Mouse (Mus musculus) thymus, postnatal 36 days (tissue): ENCODE data around the gene Paip2b.
"Not testable (repeated sequence)": the region's sequence is repeated elsewhere in the genome, so short reads cannot be mapped to it uniquely, and the experiment has no call there.

Experiments used
- DNase-seq, 2 experiments: peaks; one replicate each; pipeline ENCODE4 v3.0.0; 2022; ENCODE audit warnings: mixed read lengths in 2 of 2

The Paip2b gene

DNA sequence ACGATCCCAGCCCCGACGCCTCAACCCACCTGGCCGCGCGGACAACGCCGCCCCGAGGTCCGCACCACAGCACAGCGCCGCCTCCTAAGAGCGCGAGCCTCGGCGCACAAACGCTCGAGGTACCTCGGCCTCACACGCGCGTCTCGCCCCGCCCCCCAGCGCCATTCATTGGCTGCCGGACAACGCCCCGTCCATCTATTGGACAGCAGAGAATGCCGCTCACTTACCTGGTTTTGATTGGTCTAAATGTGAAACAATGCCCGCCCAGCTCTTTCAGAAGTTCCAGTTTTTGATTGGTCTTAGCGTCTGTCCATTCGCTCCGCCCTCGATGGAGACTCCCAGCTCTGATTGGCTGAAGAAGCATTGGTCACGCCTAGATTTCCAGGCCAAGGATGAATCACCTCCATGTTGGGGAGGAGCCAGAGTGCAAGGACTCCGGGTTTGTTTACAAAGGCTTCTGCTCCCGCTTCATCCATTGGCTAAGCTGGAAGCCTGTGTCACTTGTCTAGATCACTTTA lies at the start of gene Paip2b:
Gene Paip2b, minus strand, starts transcription at position 136 of the 518 bp plus-strand sequence.
- DNase-seq, result peak; percentile 97

DNA sequence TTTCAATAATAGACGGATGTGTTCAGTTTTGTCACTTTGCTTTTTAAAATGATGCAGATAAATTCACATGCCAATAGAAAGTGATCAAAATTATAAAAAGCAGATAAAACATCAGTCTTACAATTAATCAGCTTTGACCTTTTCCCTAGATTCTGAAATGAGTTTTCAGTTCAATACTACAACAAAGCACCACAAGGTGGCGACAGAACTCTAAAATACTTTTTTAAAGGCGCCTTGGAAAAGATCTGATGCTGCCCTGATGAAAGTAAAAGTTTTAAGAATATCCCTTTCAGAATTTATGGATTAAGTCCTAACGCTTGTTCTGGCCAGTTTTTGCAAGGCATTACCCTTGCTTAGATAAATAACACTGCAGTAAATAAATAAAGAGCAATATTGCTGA lies 48.3 kb upstream of the Paip2b start:
- DNase-seq, result peak in 1 of 2 experiments; percentile 12

DNA sequence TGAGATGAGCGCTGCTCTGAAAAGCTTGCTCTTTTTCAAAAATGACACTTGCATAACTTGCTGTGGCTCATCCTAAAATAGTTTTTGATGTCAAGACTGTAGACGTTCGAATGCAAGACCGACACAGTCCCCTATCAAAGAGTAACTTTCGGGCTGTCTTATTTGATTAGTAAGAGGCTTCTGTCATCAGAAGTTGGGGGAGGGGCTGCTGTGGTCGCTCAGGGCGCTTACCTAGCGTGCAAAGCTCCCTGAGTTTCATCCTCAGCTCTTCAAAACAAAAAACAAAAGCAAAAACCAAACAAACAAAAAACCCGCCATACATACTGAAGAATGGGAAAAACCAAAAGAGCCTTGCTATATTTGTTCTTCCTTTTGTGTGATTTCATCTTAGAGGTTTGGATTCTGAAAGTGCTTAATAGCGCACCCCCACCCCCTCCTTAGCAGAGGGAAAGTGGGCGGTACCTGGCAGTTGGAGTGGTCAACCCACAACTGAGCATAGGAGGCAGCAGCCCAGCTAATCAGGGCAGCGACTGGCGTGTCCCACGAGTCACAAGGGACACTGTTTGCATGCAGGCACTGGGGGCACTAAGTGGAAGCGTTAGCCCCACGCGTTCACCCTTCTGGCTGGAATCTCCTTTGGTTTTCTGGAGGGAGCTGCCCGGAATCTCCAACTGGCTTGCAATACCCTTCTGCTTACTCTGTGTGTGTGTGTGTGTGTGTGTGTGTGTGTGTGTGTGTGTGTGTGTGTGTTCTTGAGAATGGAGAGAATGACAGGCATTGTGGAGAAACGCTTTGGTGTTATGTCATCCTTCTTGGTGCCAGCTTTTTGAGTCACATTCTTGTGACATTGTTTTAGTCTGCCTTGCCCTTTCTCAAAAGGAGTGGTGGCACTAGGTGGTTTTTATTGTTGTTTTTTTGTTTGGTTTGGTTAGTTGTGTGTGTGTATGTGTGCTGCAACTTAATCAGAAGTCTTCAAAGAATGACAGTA lies 36.4 kb upstream of the Paip2b start:
- DNase-seq, result peak; percentile 9 to 38

DNA sequence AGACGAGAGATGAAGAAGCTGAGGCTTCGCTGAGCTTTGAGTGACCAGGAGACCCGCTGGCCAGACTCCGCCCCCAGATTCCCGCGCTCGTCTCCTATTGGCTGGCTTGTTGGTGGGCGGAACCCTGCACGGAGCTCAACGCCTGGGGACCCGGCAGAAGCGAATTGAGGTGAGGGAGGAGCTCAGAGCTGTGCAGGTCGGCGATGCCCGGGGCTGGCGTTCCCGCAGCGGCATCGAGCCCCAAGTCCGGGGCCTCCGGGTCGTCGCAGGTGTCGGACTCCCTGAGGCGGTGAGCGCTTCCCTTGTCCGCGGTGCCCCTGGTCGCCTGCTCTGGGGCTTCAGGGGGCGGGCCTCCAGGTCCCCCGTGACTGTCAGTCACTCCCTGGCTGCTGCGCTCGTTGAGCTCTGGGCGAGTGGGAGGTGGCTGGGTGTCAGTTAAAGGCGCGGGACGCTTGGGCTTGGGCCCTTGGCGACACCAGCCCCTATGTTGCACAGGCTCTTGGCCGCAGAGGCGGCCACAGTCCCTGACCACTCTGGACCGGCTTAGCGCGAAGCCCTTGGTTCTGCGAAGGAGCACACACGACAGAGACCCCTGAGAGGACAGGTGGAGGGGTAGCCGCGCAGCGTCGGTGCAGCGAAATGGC lies 35.5 kb upstream of the Paip2b start, which contains the start of gene Zfp638:
Gene Zfp638, plus strand, starts transcription at position 156 of the 644 bp plus-strand sequence.
- DNase-seq, result peak; percentile 93 to 97

DNA sequence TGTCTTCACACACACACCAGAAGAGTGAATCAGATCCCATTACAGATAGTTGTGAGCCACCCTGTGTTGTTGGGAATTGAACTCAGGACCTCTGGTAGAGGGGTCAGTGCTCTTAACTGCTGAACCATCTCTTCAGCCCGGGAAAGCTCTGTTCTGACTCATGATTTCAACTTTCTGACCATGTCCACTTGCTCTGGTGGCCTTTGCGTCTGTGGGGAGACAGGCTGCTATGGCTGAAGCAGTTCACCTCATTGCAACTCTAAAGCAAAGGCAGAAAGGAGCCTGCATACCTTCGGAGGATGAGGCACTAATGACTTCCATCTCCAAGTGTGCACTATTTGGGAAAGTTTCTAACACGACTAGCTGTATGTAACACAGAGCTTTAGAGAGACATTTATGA lies 34.9 kb upstream of the Paip2b start:
- DNase-seq, result no peak

DNA sequence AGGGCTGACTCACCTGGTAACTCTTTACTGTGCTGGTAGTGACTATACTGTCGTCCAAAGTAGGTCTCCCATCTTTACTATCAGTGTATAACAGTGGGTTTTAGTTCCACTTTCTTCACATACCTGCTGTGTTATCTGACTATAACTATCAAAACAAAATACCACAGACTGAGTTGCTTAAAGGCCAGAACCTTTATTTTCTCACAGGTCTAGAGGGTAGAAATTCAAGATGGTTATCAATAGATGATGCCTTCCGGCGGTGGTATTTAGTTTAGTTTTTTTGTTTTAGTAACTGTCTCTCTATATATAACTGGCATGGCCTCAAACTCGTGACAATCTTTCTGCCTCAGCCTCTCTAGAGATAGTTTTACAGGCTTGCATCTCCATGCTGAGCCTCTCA lies 32.0 kb upstream of the Paip2b start:
- no peak for DNase-seq

DNA sequence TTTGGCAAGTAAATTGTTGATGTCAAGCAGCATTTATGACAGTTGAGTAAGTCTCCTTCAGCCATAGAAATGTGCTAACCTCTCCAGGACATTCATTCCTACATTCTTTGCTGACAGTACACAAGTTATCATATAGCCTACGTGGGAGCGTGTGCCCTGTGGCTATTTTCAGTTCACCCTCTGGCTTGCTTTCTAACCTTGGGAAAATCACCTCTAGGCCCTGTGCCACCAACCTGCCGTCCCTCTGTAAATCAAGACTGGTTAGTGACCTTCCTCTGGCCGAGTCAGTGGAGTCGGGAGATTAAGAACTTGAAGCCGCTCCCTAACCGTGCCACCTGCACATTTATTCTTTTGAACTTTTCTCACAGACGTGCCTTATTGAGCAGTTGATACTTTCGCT lies 28.5 kb upstream of the Paip2b start:
- DNase-seq, result no peak

DNA sequence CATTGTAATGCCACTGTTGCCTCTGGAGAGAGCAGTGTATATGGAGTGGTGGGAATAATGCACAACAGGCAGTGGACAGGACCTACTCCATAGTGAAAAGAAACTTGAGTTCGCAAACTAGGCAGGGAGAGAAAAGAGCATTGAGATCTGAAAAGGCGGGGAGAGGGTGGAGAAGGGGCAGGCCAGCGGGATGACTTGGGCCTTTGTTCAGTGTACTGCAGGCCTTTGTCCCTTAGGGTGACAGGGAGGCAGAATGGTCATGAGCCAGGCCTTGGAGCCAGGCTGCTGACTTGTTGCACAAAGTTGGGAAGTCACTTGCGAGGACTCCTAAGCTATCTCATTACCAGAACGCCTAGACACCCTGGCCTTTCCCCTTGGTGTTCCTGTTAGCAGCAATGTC lies 25.9 kb upstream of the Paip2b start:
- no peak for DNase-seq

DNA sequence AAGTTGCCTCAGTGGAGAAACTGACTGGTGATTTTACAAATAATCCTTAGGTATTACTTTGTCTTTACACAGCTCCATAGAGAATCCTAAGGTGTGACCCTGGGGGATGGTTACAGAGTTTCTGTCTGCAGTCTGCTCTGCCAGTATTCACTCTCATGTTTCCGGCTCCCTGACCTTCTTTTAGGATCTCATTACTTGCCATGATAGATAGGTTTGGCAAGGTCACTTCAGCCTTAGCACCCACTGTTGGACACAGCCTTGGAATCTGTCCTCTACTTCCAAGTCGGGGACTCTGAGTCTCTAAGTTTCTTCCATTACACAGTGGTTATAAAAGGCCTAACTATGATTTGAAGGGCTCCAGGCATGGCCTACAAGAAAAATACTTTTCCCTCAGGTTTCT lies 17.9 kb upstream of the Paip2b start:
- DNase-seq, result no peak

DNA sequence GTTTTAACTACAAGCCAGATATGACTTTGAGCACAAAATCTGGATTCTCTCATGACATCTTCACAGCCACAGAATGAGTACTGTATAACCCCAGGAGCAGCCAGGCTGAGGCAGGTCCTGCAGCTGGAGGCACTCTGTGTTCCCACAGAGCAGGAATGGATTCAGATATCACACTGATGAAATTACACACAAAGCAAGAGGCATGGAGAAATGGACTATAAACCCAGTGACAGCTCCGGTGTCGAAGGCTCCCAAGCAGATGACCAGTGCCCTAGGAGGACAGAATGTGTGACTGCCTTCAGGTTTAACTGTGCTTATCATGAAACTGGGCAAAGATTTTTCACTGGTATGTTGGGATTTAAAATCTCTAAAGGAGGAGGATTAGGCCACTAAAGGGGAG lies 14.6 kb upstream of the Paip2b start:
- no peak for DNase-seq

DNA sequence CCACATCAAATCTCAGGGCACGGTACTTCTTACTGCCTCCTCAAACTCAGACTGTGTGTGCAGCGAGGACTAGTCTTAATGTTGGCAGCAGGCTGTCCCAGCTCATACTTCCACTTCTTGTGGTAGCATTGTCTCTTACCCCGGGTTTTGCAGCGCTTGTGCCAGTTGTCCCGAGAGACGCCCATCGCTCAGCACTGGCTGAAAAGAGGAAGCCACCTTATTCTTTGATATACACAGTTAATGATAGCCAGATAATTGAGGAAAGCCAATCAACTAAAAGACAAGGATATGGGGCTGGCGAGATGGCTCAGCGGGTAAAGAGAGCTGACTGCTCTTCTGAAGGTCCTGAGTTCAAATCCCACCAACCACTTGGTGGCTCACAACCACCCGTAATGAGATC lies 13.4 kb upstream of the Paip2b start:
- no peak for DNase-seq

DNA sequence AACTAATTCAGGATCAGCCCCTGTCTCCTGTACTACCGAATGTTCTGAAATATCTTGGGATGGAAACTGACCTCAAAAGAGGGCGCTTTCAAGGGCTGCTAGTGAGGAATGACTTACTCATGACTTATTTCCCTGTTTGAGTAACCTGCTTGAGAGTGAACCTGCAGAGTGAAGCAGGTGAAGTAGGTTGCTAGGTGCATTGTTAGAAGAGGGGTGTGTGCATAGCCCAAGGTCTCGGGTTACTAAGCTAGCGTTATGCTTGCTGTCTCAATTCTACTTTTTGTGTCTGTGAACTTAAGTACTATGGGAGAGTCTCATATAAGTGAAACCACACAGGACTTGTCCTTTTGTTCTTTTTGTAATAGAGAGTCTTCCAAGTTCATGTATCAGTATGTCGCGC lies 8.5 kb upstream of the Paip2b start:
- DNase-seq, result no peak

DNA sequence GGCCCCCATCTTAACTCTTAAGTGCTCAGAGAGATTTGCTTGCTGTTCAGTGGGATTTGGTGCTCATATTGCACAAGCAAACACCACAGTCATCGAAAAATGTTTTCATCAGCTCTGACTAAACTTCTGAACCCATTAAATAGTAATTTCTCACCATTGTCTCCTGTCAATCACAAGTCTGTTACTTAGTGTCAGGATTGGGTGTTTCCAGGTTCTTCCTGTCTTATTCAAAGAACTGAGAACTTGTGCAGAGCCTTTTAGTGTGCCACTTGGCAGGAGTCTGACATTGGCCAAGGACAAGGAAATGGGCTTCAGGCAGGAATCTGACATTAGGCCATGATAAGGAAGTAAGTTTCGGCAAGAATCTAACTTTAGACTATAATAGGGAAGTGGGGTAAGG lies 6.5 kb upstream of the Paip2b start:
- no peak for DNase-seq

DNA sequence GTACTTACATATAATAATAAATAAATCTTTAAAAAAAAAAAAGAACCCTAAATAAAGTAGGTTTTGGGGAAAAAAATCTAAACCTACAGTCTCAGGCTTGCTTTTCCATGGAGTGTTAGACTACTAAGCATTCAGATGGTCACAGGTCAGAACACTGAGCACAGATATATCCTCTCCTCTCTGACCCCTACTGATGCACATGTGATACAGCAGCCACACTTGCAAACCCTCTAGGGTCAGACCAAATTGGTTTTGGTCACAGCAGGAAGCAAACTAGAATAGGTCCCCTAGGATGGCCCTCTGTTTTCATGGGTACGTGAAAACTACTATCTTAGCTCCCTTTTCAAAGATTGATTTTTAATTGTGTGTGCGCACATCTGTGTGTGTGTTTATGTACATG lies 5.3 kb upstream of the Paip2b start:
- no peak for DNase-seq

DNA sequence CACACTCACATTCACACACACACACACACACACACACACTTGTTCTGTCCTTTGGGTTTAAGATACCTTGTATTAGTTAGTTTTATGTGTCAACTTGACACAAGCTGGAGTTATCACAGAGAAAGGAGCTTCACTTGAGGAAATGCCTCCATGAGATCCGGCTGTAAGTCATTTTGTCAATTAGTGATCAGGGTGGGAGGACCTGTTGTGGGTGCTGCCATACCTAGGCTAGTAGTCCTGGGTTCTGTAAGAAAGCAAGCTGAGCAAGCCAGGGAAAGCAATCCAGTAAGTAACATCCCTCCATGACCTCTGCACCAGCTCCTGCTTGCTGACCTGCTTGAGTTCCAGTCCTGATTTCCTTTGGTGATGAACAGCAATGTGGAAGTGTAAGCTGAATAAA lies 852 bp upstream of the Paip2b start:
- not testable (repeated sequence) for DNase-seq

DNA sequence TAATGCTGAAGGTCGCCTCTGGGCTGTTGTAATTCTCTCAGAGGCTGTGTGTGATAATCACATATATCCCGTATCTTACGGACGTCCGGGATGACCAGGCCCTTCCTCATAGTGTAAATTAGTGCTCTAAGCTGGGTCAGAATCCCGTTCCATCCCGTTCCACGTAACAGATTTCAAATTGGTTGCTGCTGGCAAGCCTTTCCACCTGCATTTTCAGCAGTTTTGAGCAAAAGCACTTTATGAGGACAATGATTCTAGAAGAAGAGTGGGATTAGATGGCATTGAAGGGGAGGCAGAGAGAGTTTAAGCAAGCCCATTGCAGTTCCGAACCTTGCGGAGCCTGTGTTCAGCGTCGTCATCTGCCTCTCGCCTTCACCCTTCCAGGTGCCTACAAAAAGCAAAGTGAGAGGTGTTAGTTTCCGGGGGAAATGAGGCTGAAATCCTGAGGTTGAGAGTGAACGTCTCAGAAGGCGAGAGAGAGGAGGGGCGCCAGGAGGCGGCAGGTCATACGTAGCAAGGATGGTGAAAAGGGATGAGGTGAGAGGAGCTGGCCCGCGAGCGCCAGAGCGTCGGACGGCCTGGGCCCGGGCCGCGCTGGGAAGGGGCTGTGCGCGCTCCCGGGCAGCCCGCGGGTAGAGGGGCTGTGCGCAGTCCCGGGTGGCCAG lies 468 bp downstream of the Paip2b start:
- DNase-seq, result no peak

DNA sequence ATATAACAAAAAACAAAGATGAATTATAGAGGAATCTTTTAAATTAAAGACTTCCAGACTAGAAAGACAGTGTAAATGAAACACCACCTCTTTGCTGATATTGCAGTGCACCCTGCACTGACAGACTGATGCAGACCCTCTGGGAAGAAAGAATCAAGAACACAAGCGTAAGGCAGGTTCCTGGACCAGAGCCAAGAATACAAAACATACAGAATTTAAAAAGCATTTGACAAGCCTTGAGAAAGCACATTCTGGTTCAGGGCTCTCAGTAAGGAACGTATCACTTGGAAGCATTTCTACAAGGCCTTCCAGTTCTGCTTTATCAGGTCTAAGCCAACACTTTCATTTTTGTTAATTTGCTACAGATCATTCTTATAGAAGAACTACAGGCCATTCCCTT lies 9.7 kb downstream of the Paip2b start:
- DNase-seq, result no peak

DNA sequence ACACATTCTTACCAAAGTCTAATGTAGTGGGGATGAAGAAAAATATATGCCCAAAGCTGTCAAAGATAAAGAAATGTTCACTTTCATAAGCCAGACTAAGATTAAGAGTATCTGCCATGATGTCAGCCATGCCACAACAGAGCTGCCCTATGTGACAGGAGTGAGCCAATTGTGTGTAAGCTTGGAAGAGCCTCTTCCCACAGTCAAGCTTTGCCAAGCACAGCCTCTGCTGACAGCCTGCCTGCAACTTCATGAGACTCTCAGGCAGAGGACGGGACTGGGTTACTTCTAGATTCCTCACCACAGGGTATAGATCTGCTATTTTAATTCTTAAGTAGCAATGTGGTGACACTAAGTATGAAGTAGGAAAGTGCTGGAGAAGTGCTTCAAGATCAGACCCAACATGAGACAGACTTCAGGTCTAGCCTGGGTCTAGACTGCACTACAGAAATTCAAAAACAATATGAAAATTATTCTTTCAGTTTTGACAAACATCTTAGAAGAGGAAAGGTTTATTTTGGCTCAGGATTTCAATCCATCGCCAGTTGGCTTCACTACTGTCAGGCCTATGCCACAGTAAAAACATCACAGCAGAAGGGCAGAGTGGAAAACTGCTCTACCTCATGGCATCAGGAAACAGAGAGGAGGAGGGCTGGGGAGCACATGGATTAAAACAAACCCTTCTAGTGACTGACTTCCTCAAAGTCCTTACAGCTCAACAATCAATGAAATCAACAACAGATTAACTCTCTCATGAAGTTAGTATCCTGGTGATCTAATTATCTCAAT lies 10.6 kb downstream of the Paip2b start:
- DNase-seq, result no peak

DNA sequence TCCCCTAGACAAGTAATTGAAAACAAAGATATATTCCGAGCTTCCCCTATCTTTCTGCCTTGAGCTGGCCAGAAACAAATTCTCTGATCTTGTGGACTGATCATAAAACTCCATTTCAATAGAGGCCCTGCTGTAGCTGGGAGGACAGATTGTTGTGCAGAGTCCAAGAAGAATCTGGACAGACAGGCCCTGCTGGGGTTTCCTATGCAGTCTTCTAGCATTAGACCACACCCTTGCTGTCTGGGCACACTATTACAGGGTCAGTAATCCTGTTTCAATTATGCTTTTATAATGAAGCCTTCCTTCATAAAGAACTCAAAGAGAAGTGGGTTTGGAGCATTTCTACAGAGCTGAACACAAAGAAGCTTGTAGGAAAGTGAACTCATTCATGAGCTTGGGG lies 12.5 kb downstream of the Paip2b start:
- DNase-seq, result no peak

DNA sequence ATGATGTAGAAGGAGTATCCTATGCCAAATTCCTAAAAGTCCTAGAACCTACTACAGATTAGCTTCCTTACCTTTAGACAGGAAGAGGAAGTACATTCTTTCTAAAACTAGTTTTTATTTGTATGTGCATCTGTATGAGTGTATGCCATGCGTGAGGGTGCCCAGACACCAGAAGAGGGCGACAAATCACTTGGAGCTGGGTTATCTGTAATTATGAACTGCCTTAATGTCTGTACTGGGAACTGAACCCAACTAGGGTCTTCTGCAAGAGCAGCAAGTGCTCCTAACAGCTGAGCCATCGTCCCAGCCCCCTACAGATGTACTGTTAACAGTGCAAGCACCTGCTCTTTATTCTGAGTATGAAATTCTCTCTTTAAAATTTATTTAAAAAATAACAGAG lies 15.7 kb downstream of the Paip2b start:
- DNase-seq, result no peak

DNA sequence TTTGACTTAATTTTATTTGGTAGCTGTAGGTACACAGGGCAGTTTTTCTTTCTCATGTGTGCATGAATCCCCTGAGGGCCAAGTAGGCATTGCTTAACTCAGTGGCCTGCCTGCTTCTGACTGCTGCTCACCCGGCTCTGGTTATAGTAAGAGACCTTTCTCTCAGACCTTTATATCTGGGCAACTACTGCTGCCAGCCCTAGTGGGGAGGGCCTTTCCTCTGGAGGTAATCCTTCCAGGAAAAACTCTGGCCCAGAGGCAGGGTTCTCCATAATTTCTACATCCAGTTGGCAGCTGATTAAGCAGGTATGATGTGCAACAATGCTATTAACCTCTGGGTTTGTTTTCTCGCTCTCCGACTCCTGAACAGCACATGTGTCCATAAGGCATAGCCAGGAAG lies 28.7 kb downstream of the Paip2b start:
- DNase-seq, result no peak

DNA sequence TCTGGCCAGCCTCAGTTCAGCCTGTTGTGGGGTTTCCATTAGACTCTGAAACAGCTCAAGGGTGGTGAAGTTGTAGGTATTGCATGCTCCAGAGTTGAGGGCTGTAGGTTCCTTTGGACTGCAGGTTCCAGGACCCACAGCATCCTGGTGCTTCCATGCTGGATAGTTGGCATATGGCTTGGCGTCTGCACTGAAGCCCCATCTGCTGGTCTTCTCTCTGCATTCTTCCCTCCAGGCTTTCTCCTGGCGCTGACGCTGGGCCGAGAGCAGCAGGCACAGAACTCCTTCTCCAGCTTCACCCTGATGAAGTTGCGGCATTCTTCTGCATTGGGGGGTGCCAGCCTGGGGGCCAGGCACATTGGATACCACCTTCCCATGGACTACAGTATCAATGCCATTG lies 29.5 kb downstream of the Paip2b start:
- no peak for DNase-seq

DNA sequence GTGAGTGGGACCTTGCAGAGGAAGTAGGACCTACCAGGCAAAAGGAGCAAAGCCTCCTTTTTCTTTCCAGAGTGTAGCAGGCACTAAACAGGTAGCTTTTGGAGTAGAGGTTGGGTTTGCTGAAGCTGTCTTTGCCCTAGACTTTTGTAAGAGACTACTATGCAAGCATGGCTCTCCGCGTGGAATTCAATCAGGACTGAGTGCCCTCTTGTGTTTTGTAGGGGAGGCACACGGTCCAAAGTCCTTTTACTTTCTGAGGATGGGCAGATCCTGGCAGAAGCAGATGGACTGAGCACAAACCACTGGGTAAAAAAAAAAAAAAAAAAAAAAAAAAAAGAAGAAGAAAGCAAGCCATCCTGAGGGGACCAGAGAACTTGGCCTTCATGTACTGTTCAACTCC lies 34.9 kb downstream of the Paip2b start:
- no peak for DNase-seq
